Mouse (Mus musculus): Measurements from ENCODE around the gene Cmtr1.
A peak's percentile ranks its signal among the peaks of the same experiment; 100 is the strongest.
"Not testable (repeated sequence)": the region's sequence is repeated elsewhere in the genome, so short reads cannot be mapped to it uniquely, and the experiment has no call there.

The Cmtr1 gene

GRCm38 (mm10) chr17:29704781-29705180 lies 44.4 kb downstream of the Cmtr1 start:
- peak; percentile 51 to 77 for DNase-seq (ENCODE audit: low spot score in 2 of 2)

- no peak for DNase-seq (ENCODE audit: low spot score in 2 of 2)
Observed at GRCm38 (mm10) chr17:29705881-29706280, 45.5 kb downstream of the Cmtr1 start.

GRCm38 (mm10) chr17:29706981-29707545 lies 46.7 kb downstream of the Cmtr1 start:
- DNase-seq (ENCODE audit: low spot score in 2 of 2): no peak

GRCm38 (mm10) chr17:29708783-29709182 lies 48.4 kb downstream of the Cmtr1 start:
- no peak for DNase-seq (ENCODE audit: low spot score in 2 of 2)

- DNase-seq (ENCODE audit: low spot score in 2 of 2): no peak
Observed at GRCm38 (mm10) chr17:29710562-29711044, 50.2 kb downstream of the Cmtr1 start.

GRCm38 (mm10) chr17:29711076-29711744 lies 50.8 kb downstream of the Cmtr1 start:
- DNase-seq (ENCODE audit: low spot score in 2 of 2): no peak

GRCm38 (mm10) chr17:29711745-29712431 lies 51.5 kb downstream of the Cmtr1 start:
- DNase-seq (ENCODE audit: low spot score in 2 of 2): no peak

GRCm38 (mm10) chr17:29712565-29712964 lies 52.2 kb downstream of the Cmtr1 start:
- DNase-seq (ENCODE audit: low spot score in 2 of 2): no peak

GRCm38 (mm10) chr17:29713734-29714133 lies 53.3 kb downstream of the Cmtr1 start:
- not testable (repeated sequence) for DNase-seq (ENCODE audit: low spot score in 2 of 2)

GRCm38 (mm10) chr17:29716732-29717445 lies 56.5 kb downstream of the Cmtr1 start, which contains the start of gene Ccdc167:
Gene Ccdc167 (minus strand): TSS chr17:29717044.
- peak; percentile 93 to 96 for DNase-seq (ENCODE audit: low spot score in 2 of 2)

- no peak for DNase-seq (ENCODE audit: low spot score in 2 of 2)
Observed at GRCm38 (mm10) chr17:29718660-29719059, 58.3 kb downstream of the Cmtr1 start.

- DNase-seq (ENCODE audit: low spot score in 2 of 2): no peak
Observed at GRCm38 (mm10) chr17:29719628-29720575, 59.5 kb downstream of the Cmtr1 start.

- DNase-seq (ENCODE audit: low spot score in 2 of 2): no peak
Observed at GRCm38 (mm10) chr17:29720755-29721365, 60.5 kb downstream of the Cmtr1 start.

- DNase-seq (ENCODE audit: low spot score in 2 of 2): no peak
Observed at GRCm38 (mm10) chr17:29724610-29725009, 64.2 kb downstream of the Cmtr1 start.

GRCm38 (mm10) chr17:29725027-29725620 lies 64.7 kb downstream of the Cmtr1 start:
- DNase-seq (ENCODE audit: low spot score in 2 of 2): no peak

GRCm38 (mm10) chr17:29728082-29728481 lies 67.7 kb downstream of the Cmtr1 start:
- peak; percentile 22 to 58 for DNase-seq (ENCODE audit: low spot score in 2 of 2)

- DNase-seq (ENCODE audit: low spot score in 2 of 2): no peak
Observed at GRCm38 (mm10) chr17:29730510-29731265, 70.3 kb downstream of the Cmtr1 start.

- no peak for DNase-seq (ENCODE audit: low spot score in 2 of 2)
Observed at GRCm38 (mm10) chr17:29731266-29731952, 71.0 kb downstream of the Cmtr1 start.

GRCm38 (mm10) chr17:29731953-29732325 lies 71.5 kb downstream of the Cmtr1 start:
- no peak for DNase-seq (ENCODE audit: low spot score in 2 of 2)

Measured in thymus, postnatal 10 days (tissue).